Mouse (Mus musculus) heart, embryonic 14.5 days (tissue): ENCODE measurements around the gene Vamp9. TPM values are rescaled to one million over a fixed set of nuclear protein-coding genes. Genes with fewer than 3 reads are reported as not detected.
A peak's percentile ranks its signal among the peaks of the same experiment; 100 is the strongest.

Source experiments
- ATAC-seq: fragments of 200-750 bp; cut with Nextera tagmentation; 2 replicates; pipeline ENCODE4 v1.8.0; 2017; ENCODE audit warnings: low read depth, moderate TSS enrichment; ENCODE audit not compliant: insufficient number of reproducible peaks, insufficient read depth, low FRiP score
- H3K27ac ChIP-seq, 2 experiments: fragments of 200-500 bp in 1 of 2; fragments of 300-500 bp in 1 of 2; sonication (generic) in 1 of 2; replicated peaks in 1 of 2; 2 replicates each; pipeline ENCODE4 v1.5.1; 2012 to 2014; ENCODE audit warnings: low read depth in 2 of 2, low read length in 2 of 2, control low read depth in 1 of 2, mild to moderate bottlenecking in 1 of 2, mixed read lengths in 1 of 2; ENCODE audit not compliant: control insufficient read depth in 1 of 2, insufficient read depth in 1 of 2
- H3K27me3 ChIP-seq: fragments of 300-500 bp; sonication (generic); 2 replicates; pipeline ENCODE4 v1.6.1; 2014; ENCODE audit warnings: mild to moderate bottlenecking, low read length, control low read depth; ENCODE audit not compliant: control insufficient read depth, insufficient read depth
- H3K36me3 ChIP-seq: fragments of 300-500 bp; sonication (generic); 2 replicates; pipeline ENCODE4 v1.6.1; 2014; ENCODE audit warnings: mild to moderate bottlenecking, control low read depth, low read length, mixed read lengths; ENCODE audit not compliant: control insufficient read depth, insufficient read depth
- H3K4me1 ChIP-seq, 2 experiments: fragments of 200-500 bp in 1 of 2; fragments of 300-500 bp in 1 of 2; sonication (generic) in 1 of 2; 2 replicates each; pipeline ENCODE4 v1.6.1; 2012 to 2014; ENCODE audit warnings: low read length in 2 of 2, control low read depth in 1 of 2, mixed read lengths in 1 of 2; ENCODE audit not compliant: control insufficient read depth in 2 of 2, insufficient read depth in 2 of 2
- H3K4me2 ChIP-seq: fragments of 300-500 bp; sonication (generic); 2 replicates; pipeline ENCODE4 v1.6.1; 2014; ENCODE audit warnings: mild to moderate bottlenecking, low read length
- H3K4me3 ChIP-seq, 2 experiments: fragments of 200-500 bp in 1 of 2; fragments of 300-500 bp in 1 of 2; sonication (generic) in 1 of 2; 2 replicates each; pipeline ENCODE4 v1.5.1; 2012 to 2014; ENCODE audit warnings: low read length in 2 of 2, mild to moderate bottlenecking in 2 of 2, control low read depth in 1 of 2, low read depth in 1 of 2, moderate library complexity in 1 of 2; ENCODE audit not compliant: control insufficient read depth in 1 of 2, insufficient read depth in 1 of 2
- H3K9ac ChIP-seq: fragments of 300-500 bp; sonication (generic); 2 replicates; pipeline ENCODE4 v1.6.1; 2014; ENCODE audit warnings: mild to moderate bottlenecking, low read length
- H3K9me3 ChIP-seq: fragments of 300-500 bp; sonication (generic); 2 replicates; pipeline ENCODE4 v1.6.1; 2016; ENCODE audit warnings: low read length, control low read depth; ENCODE audit not compliant: control insufficient read depth
- WGBS: fragments of 180-500 bp; shearing (Covaris S2); extraction: QIAGEN DNeasy Blood & Tissue Kit; methylation state at CpG from one replicate; pipeline ENCODE4 v1.1.7; 2014; 5-methylcytosine and 5-hydroxymethylcytosine counted together
- polyA plus RNA-seq: library from polyadenylated mRNA; unstranded; fragments of >200 nt; fragmentation: Nextera tagmentation; extraction: Ambion mirVana; gene quantifications from 2 replicates; pipeline ENCODE4 v1.2.1, GENCODE M21; 2014

Gene Vamp9
- polyA plus RNA-seq, 1 experiment from 2014 or later = 0.96 TPM

DNA sequence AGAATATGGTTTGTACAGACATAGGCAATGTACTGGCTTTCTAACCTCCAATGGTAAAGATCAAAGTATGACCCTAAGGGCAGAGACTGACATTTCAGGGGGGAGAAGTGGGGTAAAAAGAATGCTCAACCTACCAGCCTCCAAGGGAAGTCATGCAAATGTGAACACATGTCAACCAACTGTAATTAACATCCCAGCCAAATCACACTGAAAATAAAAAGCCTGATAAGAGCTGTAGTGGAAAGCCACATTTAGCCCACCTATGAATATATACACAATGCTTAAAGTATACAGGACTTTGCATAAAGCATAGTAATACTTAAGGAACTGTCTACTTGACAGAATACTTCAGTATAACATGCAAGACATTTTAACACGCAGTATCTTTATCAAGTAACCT is 69.7 kb downstream of the Vamp9 start:
- Histone ChIP-seq H3K36me3 (peaks cover 16% of the 10 kb centered on the region; the same call in 1 of the 2 replicates), H3K9me3 (no peaks in the 10 kb centered on the region)
- 37% methylated on average over 1 of the region's 1 CpGs for WGBS

DNA sequence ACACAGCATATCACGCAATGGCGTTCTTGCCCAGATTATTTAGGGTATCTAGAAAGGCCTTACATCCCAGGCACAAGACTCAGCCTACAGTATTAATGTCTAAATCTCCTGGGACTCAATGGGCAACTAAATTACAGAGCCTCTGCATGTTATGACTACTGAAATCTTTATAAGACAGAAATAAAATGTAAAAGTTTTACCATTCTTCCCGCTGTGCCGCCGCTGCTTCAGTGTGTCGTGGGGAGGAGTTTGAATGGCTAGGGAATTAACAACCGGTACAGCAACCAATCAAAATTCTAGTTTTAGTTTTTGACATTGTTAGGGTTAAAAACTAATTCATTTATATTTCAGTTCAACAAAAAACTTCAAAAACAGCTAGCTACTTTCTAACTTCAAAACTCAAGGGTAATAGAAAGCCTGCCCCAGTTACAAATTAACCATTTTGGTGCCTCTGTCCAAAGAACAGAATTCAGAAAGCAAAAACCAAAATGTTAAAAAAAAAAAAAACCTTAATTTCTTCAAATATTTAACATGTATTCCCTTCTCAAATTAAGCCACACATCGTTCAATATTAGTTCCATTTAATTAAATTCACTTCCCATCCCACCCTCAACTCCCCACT is 70.4 kb downstream of the Vamp9 start:
- H3K4me3 ChIP-seq = peak overlapping the region; percentile 92 to 99
- H3K27me3 ChIP-seq = no peaks in the 10 kb centered on the region
- H3K9me3 ChIP-seq = no peaks in the 10 kb centered on the region
- peak overlapping the region; percentile 77 for H3K4me2 ChIP-seq
- no peak for ATAC-seq
- H3K36me3 ChIP-seq = peaks cover 14% of the 10 kb centered on the region; the same call in 1 of the 2 replicates
- peak overlapping the region; percentile 98 for H3K9ac ChIP-seq
- H3K4me1 ChIP-seq = peaks cover 2 to 30% of the 10 kb centered on the region in 2 experiments
- 3% methylated on average over 8 of the region's 8 CpGs for WGBS
- H3K27ac ChIP-seq = peak overlapping the region in 1 of 2 experiments; percentile 99; a peak in 1 of 4 replicates

More for the DNA sequence above, 69.7 kb downstream of the Vamp9 start:
- Histone ChIP-seq H3K4me3 (peak overlapping the region in 1 of 2 experiments; percentile 92; a peak in 2 of 4 replicates), H3K4me1 (peaks cover 2 to 30% of the 10 kb centered on the region in 2 experiments), H3K27me3 (no peaks in the 10 kb centered on the region), H3K4me2 (peak overlapping the region; percentile 77), H3K27ac (no peak overlapping the region), H3K9ac (peak overlapping the region; percentile 98)
- ATAC-seq = no peak

DNA sequence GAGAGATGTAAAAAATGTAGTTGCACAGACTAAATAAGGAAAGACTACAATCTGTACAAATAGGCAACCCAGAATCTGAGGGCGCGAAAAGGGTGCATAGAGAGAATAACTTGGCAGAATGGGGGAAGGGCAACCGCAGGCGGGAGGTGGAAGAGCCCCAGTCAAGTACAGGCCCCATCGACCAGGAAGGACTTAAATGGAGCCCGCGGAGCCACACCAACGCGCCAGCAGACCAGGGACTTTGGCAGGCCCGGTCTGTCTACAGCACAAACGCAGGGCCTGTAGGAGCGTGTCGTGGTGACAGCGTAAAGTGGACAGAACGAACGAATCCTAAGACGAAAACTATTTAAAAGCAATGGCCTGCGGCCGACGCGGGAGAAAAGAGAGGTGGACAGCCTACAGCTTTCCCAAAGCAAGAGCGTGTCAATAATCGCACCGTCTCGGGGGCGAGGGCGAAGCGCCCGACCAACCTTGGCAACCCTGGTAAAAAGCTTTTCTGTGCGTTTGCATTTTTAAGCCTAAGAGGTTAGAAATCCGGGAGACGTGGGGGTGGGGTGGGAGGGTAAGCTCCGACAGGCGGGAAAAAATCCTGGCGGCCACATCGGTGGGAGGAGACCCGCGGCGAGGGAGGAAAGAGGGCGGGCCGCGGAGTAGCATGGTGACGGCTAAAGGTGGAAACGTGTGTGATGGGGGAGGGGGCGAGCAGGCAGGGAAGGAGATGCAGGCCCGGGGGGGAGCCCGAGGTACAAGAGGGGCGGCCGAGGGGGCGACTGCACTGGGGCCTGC is 71.7 kb downstream of the Vamp9 start:
- WGBS = under 1% methylated on average over 41 of the region's 50 CpGs
- peak; percentile 51 for ATAC-seq
- Histone ChIP-seq H3K36me3 (peaks cover 13% of the 10 kb centered on the region; the same call in 1 of the 2 replicates), H3K9ac (peak overlapping the region; percentile 98), H3K4me2 (peak overlapping the region; percentile 77), H3K27ac (peak overlapping the region; percentile 69 to 99), H3K9me3 (no peaks in the 10 kb centered on the region), H3K4me3 (peak overlapping the region; percentile 92 to 99), H3K27me3 (no peaks in the 10 kb centered on the region), H3K4me1 (peaks cover 2 to 30% of the 10 kb centered on the region in 2 experiments)

DNA sequence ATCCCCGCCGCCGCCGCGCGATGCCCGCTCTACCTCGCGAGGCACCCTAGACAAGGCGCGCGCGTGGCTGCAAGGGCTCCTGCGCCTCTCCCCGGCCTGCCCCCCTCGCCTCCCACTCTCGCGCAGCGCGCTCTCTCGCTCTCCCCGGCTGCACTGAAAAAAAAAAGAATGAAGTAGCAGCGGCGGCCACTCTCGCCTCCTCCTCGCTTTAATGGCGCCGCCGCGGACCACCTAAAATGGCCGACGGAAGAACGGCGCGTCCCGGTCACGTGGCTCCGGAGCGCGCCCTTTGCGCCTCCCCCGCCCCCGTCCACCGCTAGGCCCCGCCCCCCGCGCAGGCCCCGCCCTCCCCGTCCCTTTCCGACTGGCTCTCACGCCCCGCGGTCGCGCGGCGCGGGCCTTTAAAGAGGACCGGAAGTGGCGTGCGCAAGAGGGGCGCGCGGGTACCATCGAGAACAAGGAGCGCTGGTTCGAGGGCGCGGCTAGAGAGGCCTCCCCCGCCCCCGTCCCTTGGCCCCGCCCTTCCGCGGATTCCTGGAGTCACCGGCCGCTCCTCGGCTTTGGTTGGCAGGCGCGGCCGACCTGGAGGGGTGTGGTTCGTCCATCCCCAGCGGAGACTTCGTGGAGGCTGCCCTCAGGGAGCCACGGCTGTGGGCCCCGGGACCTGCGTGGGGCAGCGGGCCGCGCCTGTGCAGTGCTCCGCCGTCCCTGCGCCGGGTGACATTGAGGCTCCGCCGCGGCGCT is 72.8 kb downstream of the Vamp9 start, which contains the start of the genes Hnrnpd and 4930524J08Rik:
TSS of gene Hnrnpd (minus strand) at position 240 of the 744 bp plus-strand sequence.
TSS of gene 4930524J08Rik (plus strand) at position 363 of the 744 bp plus-strand sequence.
- ATAC-seq = peak; percentile 96
- no peaks in the 10 kb centered on the region for H3K9me3 ChIP-seq
- H3K9ac ChIP-seq = peak within 1 kb of the TSS; percentile 98
- H3K36me3 ChIP-seq = peaks cover 5% of the 10 kb centered on the region; the same call in 1 of the 2 replicates
- H3K27me3 ChIP-seq = no peaks in the 10 kb centered on the region
- peaks cover 2 to 19% of the 10 kb centered on the region in 2 experiments for H3K4me1 ChIP-seq
- H3K4me2 ChIP-seq = peak within 1 kb of the TSS; percentile 77
- peak within 1 kb of the TSS; percentile 99 to 100 for H3K27ac ChIP-seq
- 1% methylated on average over 63 of the region's 97 CpGs for WGBS
- peak within 1 kb of the TSS; percentile 92 to 99 for H3K4me3 ChIP-seq

DNA sequence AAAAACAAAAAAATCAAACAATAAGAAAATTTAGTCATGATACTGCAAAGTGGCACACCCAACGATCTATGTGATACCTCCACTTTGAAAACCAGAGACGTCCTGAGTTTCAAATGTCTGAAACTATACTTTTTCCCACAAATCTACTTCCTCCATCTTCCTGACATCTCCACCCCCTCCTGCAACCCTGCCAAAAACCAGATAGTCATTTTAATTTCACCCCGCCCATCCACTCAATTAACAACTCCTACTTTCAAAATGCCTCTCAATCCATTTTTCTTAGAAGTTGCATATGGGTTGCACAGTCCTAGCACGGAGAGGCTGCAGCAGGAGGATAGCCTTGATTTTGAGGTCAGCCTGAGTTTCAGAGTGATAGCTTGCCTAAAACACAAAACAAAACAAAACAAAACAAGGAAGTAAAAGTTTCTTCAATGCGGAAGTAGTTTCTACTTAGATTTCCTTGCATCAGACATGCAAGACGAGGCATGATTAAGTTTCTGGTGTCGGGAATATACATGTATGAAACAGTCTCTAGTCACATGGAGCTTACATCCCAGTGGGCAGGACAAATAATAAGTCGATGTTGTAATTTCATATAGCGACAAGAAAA is 77.5 kb downstream of the Vamp9 start:
- H3K4me2 ChIP-seq = no peak overlapping the region
- no peaks in the 10 kb centered on the region for H3K36me3 ChIP-seq
- H3K4me3 ChIP-seq = no peak overlapping the region
- no peak overlapping the region for H3K9ac ChIP-seq
- H3K9me3 ChIP-seq = no peaks in the 10 kb centered on the region
- H3K4me1 ChIP-seq = no peaks in the 10 kb centered on the region; a peak in 1 of 4 replicates
- no peak overlapping the region for H3K27ac ChIP-seq
- WGBS = 86% methylated on average over 9 of the region's 9 CpGs
- H3K27me3 ChIP-seq = no peaks in the 10 kb centered on the region
- no peak for ATAC-seq

DNA sequence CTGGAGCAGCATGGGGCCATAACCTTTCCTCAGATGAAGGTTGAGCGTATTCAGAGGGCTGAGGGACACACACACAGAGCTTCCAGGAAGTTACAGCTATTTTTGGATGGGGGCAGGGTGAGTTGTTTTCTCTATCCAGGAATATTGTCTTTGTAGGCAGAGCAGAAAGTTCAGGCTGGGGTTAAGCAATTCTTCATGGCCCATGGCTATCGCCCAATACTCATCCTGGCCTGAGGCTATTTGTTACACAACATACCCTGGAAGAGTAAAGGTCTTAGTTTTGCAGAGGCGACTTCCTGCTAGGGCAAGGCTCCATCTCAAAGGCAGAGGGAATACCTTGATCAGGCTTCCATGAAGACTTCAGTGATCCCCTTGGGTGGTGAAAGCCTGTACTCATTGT is 88.1 kb downstream of the Vamp9 start:
- Histone ChIP-seq H3K9me3 (0 out of 2 replicates have a peak, but pooled peaks cover 3% of the 10 kb centered on the region), H3K27me3 (no peaks in the 10 kb centered on the region), H3K27ac (no peak overlapping the region), H3K4me2 (no peak overlapping the region), H3K4me1 (no peaks in the 10 kb centered on the region), H3K36me3 (no peaks in the 10 kb centered on the region), H3K9ac (no peak overlapping the region), H3K4me3 (no peak overlapping the region)
- no peak for ATAC-seq
- 76% methylated on average over 3 of the region's 3 CpGs for WGBS

DNA sequence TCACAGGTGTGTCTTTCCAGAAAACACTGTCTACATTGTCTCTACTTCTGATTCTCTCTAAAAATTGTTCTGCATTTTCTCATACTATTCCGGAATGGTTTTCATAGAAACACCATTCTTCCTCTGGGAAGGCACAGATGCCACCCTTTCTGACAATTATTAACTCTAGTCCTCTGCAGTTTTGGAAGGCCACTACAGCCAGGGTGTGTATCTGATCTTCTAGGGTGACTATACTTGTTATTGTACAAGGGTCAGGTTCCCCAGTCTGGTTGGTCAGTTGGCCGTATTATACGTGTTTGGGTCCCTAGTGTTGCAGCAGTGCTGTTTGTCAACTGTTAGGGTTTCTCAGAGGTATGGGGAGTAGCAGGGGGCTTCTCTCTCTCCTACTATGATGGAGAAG is 88.6 kb downstream of the Vamp9 start:
- Histone ChIP-seq H3K36me3 (no peaks in the 10 kb centered on the region), H3K4me1 (no peaks in the 10 kb centered on the region), H3K4me3 (no peak overlapping the region), H3K9me3 (0 out of 2 replicates have a peak, but pooled peaks cover 3% of the 10 kb centered on the region), H3K27ac (no peak overlapping the region), H3K9ac (no peak overlapping the region), H3K4me2 (no peak overlapping the region), H3K27me3 (no peaks in the 10 kb centered on the region)
- 87% methylated on average over 3 of the region's 3 CpGs for WGBS
- ATAC-seq = no peak
